Mouse (Mus musculus) lung, postnatal 0 days (tissue): ENCODE measurements around the gene Map3k13.

ENCODE experiments used
- CTCF ChIP-seq: IDR thresholded peaks from 2 replicates; pipeline ENCODE4 v1.5.1; 2016; ENCODE audit warnings: antibody characterized with exemption, mild to moderate bottlenecking
- EP300 ChIP-seq: IDR thresholded peaks from 2 replicates; pipeline ENCODE4 v1.6.1; 2016; ENCODE audit warnings: antibody characterized with exemption, mild to moderate bottlenecking, control low read depth

GRCm38 (mm10) chr16:21830784-21831183, 36.6 kb downstream of the Map3k13 start:
- TF ChIP-seq CTCF = no peak
- no peak for TF ChIP-seq EP300
